Mouse (Mus musculus): ENCODE results near the gene Ttc7.
A peak's percentile ranks its signal among the peaks of the same experiment; 100 is the strongest.

Gene Ttc7

GRCm38 (mm10) chr17:87367640-87368039 is 85.0 kb downstream of the Ttc7 start:
- DNase-seq (ENCODE audit: low spot score), result no peak

GRCm38 (mm10) chr17:87368481-87368880 is 85.8 kb downstream of the Ttc7 start:
- DNase-seq (ENCODE audit: low spot score), result no peak

GRCm38 (mm10) chr17:87369270-87369759 is 86.6 kb downstream of the Ttc7 start:
- no peak for DNase-seq (ENCODE audit: low spot score)

GRCm38 (mm10) chr17:87372189-87372588 is 89.5 kb downstream of the Ttc7 start:
- DNase-seq (ENCODE audit: low spot score), result no peak

GRCm38 (mm10) chr17:87373327-87373726 is 90.6 kb downstream of the Ttc7 start:
- no peak for DNase-seq (ENCODE audit: low spot score)

- no peak for DNase-seq (ENCODE audit: low spot score)
Measured at GRCm38 (mm10) chr17:87375941-87376511, 93.3 kb downstream of the Ttc7 start.

GRCm38 (mm10) chr17:87376831-87377471 is 94.3 kb downstream of the Ttc7 start:
- DNase-seq (ENCODE audit: low spot score), result no peak

GRCm38 (mm10) chr17:87377536-87377935 is 94.8 kb downstream of the Ttc7 start:
- peak; percentile 44 for DNase-seq (ENCODE audit: low spot score)

GRCm38 (mm10) chr17:87378354-87379159 is 95.9 kb downstream of the Ttc7 start:
- DNase-seq (ENCODE audit: low spot score), result no peak

GRCm38 (mm10) chr17:87379160-87379624 is 96.5 kb downstream of the Ttc7 start:
- no peak for DNase-seq (ENCODE audit: low spot score)

- no peak for DNase-seq (ENCODE audit: low spot score)
Measured at GRCm38 (mm10) chr17:87379821-87380220, 97.1 kb downstream of the Ttc7 start.

- DNase-seq (ENCODE audit: low spot score), result no peak
Measured at GRCm38 (mm10) chr17:87380681-87381080, 98.0 kb downstream of the Ttc7 start.

- no peak for DNase-seq (ENCODE audit: low spot score)
Measured at GRCm38 (mm10) chr17:87385835-87386234, 103.1 kb downstream of the Ttc7 start.

- DNase-seq (ENCODE audit: low spot score), result no peak
Measured at GRCm38 (mm10) chr17:87387068-87387467, 104.4 kb downstream of the Ttc7 start.

GRCm38 (mm10) chr17:87391242-87391641 is 108.6 kb downstream of the Ttc7 start:
- DNase-seq (ENCODE audit: low spot score), result no peak

GRCm38 (mm10) chr17:87397088-87397487 is 114.4 kb downstream of the Ttc7 start:
- no peak for DNase-seq (ENCODE audit: low spot score)

- no peak for DNase-seq (ENCODE audit: low spot score)
Measured at GRCm38 (mm10) chr17:87402444-87402843, 119.8 kb downstream of the Ttc7 start.

GRCm38 (mm10) chr17:87403462-87403861 is 120.8 kb downstream of the Ttc7 start:
- DNase-seq (ENCODE audit: low spot score), result no peak

- DNase-seq (ENCODE audit: low spot score), result no peak
Measured at GRCm38 (mm10) chr17:87405576-87405975, 122.9 kb downstream of the Ttc7 start.

- DNase-seq (ENCODE audit: low spot score), result no peak
Measured at GRCm38 (mm10) chr17:87406646-87407045, 124.0 kb downstream of the Ttc7 start.

- no peak for DNase-seq (ENCODE audit: low spot score)
Measured at GRCm38 (mm10) chr17:87418082-87418481, 135.4 kb downstream of the Ttc7 start.

GRCm38 (mm10) chr17:87427511-87427910 is 144.8 kb downstream of the Ttc7 start, which contains the start of gene Stpg4:
Gene Stpg4, minus strand, starts transcription at chr17:87427741.
- DNase-seq (ENCODE audit: low spot score), result no peak

- no peak for DNase-seq (ENCODE audit: low spot score)
Measured at GRCm38 (mm10) chr17:87429431-87429830, 146.7 kb downstream of the Ttc7 start.
